Mouse (Mus musculus): ENCODE data around the gene Rsbn1. TPM values are rescaled to one million over a fixed set of nuclear protein-coding genes. Genes with fewer than 3 reads are reported as not detected.

Gene Rsbn1
- total RNA-seq, 2 experiments from 2014 or later: 22.1 to 25.9 TPM

Other genes starting within 250 kb of the Rsbn1 start
- 10 to 100 TPM; 12.0 to 14.1 TPM for gene Olfml3, start 176.1 kb upstream of the Rsbn1 start, total RNA-seq (2021)
- not detected for gene Gm10964, start 174.8 kb upstream of the Rsbn1 start, total RNA-seq (2021)
- 100 to 1,000 TPM; 131 to 137 TPM for gene Hipk1, start 122.6 kb upstream of the Rsbn1 start, total RNA-seq (2021)
- 10 to 100 TPM in 1 of 2 experiments, 1 to 10 TPM in 1; 9.0 to 12.2 TPM for gene Dclre1b, start 104.7 kb upstream of the Rsbn1 start, total RNA-seq (2021)
- 10 to 100 TPM; 11.4 to 12.6 TPM for gene Ap4b1, start 104.6 kb upstream of the Rsbn1 start, total RNA-seq (2021)
- gene Gm43064, start 104.5 kb upstream of the Rsbn1 start, total RNA-seq (2021): under 1 TPM; 0.42 to 0.79 TPM
- 1 to 10 TPM; 1.1 to 1.4 TPM for gene Bcl2l15, start 81.5 kb upstream of the Rsbn1 start, total RNA-seq (2021)
- gene Ptpn22, start 54.3 kb upstream of the Rsbn1 start, total RNA-seq (2021): under 1 TPM; 0.68 to 0.89 TPM
- 10 to 100 TPM; 42.4 to 43.7 TPM for gene Phtf1, start 54.0 kb downstream of the Rsbn1 start, total RNA-seq (2021)

All from layer of hippocampus, adult 18-20 months (tissue).